Mouse (Mus musculus) olfactory bulb, adult 2 months (tissue): Measurements from ENCODE around the gene Sec14l3. TPM values are rescaled to one million over a fixed set of nuclear protein-coding genes. Genes with fewer than 3 reads are reported as not detected.
"Not testable (repeated sequence)": the region's sequence is repeated elsewhere in the genome, so short reads cannot be mapped to it uniquely, and the experiment has no call there.

ENCODE experiments used
- H3K27ac ChIP-seq: fragments of 200-500 bp; 2 replicates; pipeline ENCODE4 v1.5.1; 2012; ENCODE audit warnings: low read depth, low read length; ENCODE audit not compliant: insufficient read depth
- H3K4me1 ChIP-seq: fragments of 200-500 bp; 2 replicates; pipeline ENCODE4 v1.6.1; 2012; ENCODE audit warnings: low read length; ENCODE audit not compliant: control insufficient read depth, insufficient read depth
- H3K4me3 ChIP-seq: fragments of 200-500 bp; 2 replicates; pipeline ENCODE4 v1.5.1; 2012; ENCODE audit warnings: mild to moderate bottlenecking, low read depth, low read length, moderate library complexity; ENCODE audit not compliant: insufficient read depth
- CTCF ChIP-seq: fragments of 200-500 bp; IDR thresholded peaks from 2 replicates; pipeline ENCODE4 v1.5.1; 2012; ENCODE audit warnings: low read depth, mild to moderate bottlenecking, low read length, moderate library complexity; ENCODE audit not compliant: insufficient read depth
- POLR2A ChIP-seq: fragments of 200-500 bp; IDR thresholded peaks from 2 replicates; pipeline ENCODE4 v1.6.1; 2012; ENCODE audit warnings: mild to moderate bottlenecking, low read depth, low read length, moderate library complexity; ENCODE audit not compliant: insufficient read depth
- WGBS: fragments of 180-500 bp; shearing (Covaris S2); methylation state at CpG from one replicate; pipeline ENCODE4 v1.1.7; 2018; 5-methylcytosine and 5-hydroxymethylcytosine counted together
- polyA plus RNA-seq: library from polyadenylated mRNA; stranded (reverse); fragments of >200 nt; gene quantifications from 2 replicates; pipeline ENCODE4 v1.2.4, GENCODE M21; 2012; ENCODE audit warnings: low replicate concordance; ENCODE audit not compliant: missing spikeins, insufficient read depth, insufficient read length

The Sec14l3 gene
- polyA plus RNA-seq, result not detected in 2 replicates

DNA sequence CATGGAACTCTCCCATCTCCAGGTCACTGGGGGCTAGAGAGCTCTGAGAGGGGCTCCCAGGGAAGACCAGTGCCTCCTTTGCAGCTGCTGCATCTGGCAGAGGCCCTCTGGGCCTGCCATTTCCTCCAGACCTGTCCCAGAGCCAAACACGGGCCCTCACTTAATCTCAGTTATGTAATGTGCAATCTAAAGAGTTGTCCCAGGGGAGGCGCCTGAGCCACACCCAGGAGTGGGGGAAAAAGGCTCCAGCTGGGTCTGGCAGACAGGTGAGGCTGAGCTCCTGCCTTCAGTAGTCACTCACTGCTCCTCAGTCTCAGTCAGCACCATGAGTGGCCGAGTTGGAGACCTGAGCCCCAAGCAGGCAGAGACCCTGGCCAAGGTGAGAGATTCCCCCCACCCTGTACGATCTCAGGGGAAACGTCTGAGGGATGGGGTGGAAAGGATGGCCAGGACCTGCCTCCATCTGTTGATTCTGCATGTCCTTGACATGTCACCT, at the start of gene Sec14l3:
Gene Sec14l3, plus strand, starts transcription at position 215 of the 496 bp plus-strand sequence.
- WGBS, result 70% methylated on average over 5 of the region's 5 CpGs
- Histone ChIP-seq H3K27ac (no peak within 1 kb of the TSS), H3K4me1 (peaks cover 7% of the 10 kb centered on the region), H3K4me3 (no peak within 1 kb of the TSS)
- TF ChIP-seq POLR2A (no peak), CTCF (no peak)

DNA sequence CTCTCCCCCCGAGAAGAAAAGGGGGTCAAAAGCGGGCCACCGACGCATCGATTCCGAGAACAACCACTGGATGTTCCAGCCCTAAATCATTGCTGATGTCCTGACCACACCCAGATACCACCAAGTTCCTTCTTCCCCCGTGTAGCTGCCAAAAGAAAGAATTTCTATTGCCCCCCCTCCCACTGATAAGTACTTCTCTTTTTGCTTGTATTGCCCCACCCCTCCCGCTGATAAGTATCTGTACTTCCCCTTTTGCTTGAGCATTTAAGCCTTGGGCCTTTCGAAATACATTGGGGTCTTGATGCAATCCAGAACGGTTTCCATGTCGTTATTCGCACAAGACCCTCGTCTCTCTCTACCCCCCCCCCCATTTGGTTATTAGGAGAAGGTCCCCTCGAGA, 48.8 kb upstream of the Sec14l3 start:
- H3K4me1 ChIP-seq, H3K4me3 ChIP-seq, H3K27ac ChIP-seq: not testable (repeated sequence)
- 91% methylated on average over 14 of the region's 14 CpGs for WGBS

DNA sequence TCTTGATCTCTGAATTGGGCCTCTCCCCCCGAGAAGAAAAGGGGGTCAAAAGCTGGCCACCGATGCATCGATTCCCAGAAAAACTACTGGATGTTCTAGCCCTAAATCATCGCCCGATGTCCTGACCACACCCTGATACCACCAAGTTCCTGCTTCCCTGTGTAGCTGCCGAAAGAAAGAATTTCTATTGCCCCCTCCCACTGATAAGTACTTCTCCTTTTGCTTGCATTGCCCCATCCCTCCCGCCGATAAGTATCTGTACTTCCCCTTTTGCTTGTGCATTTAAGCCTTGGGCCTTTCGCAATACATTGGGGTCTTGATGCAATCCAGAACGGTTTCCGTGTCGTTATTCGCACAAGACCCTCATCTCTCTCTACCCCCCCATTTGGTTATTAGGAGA, 42.5 kb upstream of the Sec14l3 start:
- not testable (repeated sequence) for H3K27ac ChIP-seq, H3K4me3 ChIP-seq, H3K4me1 ChIP-seq
- WGBS, result 92% methylated on average over 13 of the region's 13 CpGs

DNA sequence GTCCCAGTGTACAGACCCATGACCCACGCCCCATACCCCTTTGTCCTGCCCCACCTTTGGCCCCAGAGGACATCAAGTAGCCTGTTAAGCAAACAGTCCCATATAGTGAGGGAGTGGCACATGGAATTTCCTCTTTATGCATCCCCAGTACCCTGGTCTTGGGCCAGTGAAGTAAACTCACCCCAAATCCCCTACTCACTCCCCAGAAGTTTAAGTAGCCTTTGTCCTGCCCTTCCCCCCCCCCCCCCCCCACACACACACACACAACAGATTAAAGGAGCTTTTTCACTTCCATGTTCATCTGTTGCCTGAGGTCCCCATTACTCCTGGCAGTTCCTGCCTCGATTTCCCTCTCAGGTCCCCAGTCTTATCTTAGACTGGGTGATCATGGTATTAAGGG, 41.3 kb upstream of the Sec14l3 start:
- Histone ChIP-seq H3K4me3 (no peak overlapping the region), H3K27ac (no peak overlapping the region), H3K4me1 (no peaks in the 10 kb centered on the region)
- no peak for TF ChIP-seq CTCF
- no peak for TF ChIP-seq POLR2A
- 74% methylated on average over 2 of the region's 2 CpGs for WGBS

DNA sequence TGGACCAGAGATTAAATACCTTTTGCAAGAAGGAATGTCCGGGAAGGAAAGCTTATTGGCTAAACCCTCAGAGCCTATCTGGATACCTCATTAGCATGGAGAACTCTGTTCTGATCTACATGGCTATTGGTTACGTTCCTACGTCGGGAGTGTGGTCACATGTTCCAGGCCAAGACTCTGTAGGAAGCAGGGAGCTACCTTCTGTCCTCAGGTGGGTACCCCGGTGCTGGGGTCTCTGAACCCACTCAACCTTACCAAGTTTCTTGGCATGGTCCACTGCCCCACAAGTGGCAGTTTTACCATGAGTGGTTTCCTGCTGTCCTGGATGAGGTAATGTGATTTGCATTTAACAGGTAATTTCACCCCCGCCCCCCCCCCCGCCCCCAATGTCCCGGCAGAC, 37.6 kb upstream of the Sec14l3 start:
- no peak for TF ChIP-seq CTCF
- no peak for TF ChIP-seq POLR2A
- Histone ChIP-seq H3K27ac (no peak overlapping the region), H3K4me1 (no peaks in the 10 kb centered on the region), H3K4me3 (no peak overlapping the region)
- WGBS, result 84% methylated on average over 8 of the region's 8 CpGs

DNA sequence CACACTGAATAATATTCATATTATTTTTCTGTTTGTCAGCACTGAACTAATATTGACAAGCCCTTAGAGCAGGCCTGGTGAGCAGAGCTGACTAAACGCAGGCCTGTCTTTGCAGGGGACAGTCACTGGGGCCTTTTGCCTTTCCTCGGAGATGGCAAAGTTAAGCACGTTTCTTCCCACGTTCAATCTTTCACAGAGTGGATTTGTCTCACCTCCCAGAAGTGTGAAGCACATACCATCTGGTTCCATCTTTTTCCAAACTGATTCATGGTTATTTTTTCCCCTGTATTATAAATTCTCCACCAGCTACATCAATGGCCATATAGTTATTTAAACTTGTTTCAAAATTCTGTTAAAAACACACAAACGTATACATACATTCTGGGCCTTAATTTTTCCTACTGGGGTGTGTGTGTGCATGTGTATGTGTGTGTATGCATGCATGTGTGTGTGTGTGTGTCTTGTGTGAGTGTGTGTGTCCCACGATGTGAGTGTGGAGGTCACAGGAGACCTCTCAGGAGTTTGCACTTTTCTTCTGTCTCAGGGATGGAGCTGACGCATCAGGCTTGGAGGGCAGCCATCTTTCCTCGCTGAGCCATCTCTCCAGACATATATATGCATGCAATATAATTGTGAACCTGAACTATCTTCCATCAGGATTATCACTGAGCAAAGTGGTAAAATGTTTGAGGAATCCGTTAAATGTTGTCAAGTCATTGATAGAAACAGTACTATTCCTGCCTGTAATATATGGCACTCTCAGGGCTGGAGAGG, 36.9 kb upstream of the Sec14l3 start:
- no peaks in the 10 kb centered on the region for H3K4me1 ChIP-seq
- no peak overlapping the region for H3K4me3 ChIP-seq
- no peak overlapping the region for H3K27ac ChIP-seq
- TF ChIP-seq POLR2A, result no peak
- TF ChIP-seq CTCF, result no peak
- WGBS, result 82% methylated on average over 9 of the region's 9 CpGs

DNA sequence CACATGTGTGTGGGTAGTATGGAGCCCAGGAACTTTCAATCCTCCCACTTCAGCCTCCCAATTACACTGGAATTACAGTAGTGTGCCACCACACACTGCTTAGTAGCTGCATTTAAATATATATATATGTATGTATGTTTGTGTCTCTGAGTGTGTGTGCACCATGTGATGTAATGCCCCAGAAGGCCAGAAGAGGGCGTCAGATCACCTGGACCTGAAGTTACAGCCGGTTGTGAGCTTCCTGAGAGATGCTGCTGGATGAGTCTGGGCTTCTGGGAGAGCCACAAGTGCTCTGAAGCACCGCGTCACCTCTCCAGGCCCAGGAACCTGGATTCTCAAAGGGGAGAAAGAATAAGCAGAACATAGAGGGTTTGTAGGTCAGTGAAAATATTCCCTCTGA, 35.3 kb upstream of the Sec14l3 start:
- Histone ChIP-seq H3K27ac (no peak overlapping the region), H3K4me3 (no peak overlapping the region), H3K4me1 (no peaks in the 10 kb centered on the region)
- WGBS, result 73% methylated on average over 4 of the region's 4 CpGs
- TF ChIP-seq POLR2A, result no peak

DNA sequence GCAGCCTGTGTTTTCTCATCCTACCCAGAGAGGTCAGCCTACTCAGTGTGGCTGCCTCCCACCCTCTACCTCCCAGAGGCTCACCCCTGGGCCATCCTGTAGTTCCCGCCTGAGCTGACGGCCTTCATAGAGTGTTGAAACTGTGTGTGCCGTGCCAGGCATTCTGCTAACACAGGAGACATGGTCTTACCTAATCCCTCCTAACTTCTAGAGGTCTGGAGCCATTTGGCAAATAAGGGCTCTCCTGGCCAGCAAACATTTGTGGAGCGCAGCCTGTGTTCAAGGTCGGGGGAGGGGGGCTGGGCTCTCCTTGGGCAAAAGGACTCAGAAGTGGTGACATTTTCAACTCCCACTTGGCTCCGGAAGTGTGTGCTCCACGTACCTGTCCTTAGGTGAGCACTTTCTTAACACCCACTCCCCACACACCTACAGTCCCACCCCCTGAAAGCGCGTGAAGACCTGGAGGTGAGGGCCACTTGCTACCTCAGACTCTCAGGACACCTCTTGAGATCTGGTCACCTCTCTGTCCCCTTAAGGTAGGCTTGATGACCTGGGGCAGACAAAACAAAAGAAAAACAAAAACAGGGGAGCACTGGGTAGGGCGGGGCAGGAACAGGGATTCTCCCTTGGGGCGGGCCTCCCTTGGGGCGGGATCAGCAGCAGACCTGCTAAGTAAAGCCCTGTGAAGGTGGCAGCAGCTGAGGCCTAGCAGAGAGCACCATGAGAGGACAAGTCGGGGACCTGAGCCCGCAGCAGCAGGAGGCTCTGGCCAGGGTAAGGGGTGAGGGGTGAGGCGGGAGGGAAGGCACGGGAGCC, 33.3 kb upstream of the Sec14l3 start, which contains the start of gene Sec14l4:
Gene Sec14l4, plus strand, starts transcription at position 337 of the 816 bp plus-strand sequence.
- no peak for TF ChIP-seq CTCF
- TF ChIP-seq POLR2A, result no peak
- 61% methylated on average over 16 of the region's 16 CpGs for WGBS
- Histone ChIP-seq H3K4me3 (no peak within 1 kb of the TSS), H3K4me1 (no peaks in the 10 kb centered on the region), H3K27ac (no peak within 1 kb of the TSS)

DNA sequence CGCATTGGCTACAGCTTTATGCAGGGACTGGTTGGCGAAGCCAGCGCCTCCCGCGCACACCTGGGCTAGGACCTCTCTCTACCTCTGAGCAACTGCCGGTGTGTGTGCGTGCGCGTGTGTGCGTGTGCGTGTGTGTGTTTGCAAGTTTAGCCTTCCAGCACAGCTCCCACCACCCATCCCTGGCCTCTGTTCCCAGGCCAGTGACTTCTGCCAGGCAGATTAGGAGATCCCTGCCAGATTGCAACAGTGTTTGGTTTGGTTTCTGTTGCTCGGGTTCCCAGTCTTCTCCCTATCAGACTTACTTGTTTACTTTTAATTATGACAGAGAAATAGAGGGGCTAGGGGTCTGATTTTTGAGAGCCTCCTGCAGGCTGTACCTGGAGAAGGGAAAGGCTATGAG, 32.7 kb upstream of the Sec14l3 start:
- Histone ChIP-seq H3K27ac (no peak overlapping the region), H3K4me1 (no peaks in the 10 kb centered on the region), H3K4me3 (no peak overlapping the region)
- WGBS, result 55% methylated on average over 12 of the region's 12 CpGs
- TF ChIP-seq CTCF (no peak), POLR2A (no peak)
